Mouse (Mus musculus): ENCODE data around the gene Hhatl. TPM values are rescaled to one million over a fixed set of nuclear protein-coding genes. Genes with fewer than 3 reads are reported as not detected.

Hhatl gene
- polyA plus RNA-seq, 1 experiment from 2014 or later, result 0.15 TPM

DNA sequence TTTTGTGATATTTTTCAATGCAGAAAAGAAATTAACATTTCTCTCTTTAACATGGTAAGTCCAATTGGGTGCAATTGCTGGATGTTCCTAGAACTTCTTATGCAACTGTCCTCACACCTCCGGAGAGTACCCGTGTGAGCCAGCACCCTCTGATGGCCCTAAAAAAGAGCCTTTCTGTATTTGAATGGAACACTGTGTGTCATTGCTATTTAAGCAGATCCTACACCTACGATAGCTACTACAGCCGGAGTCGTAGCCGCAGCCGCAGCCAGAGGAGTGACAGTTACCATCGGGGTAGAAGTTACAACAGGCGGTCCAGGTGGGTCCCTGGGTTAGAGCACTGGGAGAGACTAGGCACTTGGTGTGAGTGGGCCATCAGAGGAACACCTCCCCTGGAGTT lies 39.5 kb downstream of the Hhatl start:
- Histone ChIP-seq H3K9me3 (replicated peaks) (no peaks in the 10 kb centered on the region), H3K36me3 (peaks cover 79% of the 10 kb centered on the region)
- 98% methylated on average over 9 of the region's 9 CpGs for WGBS

DNA sequence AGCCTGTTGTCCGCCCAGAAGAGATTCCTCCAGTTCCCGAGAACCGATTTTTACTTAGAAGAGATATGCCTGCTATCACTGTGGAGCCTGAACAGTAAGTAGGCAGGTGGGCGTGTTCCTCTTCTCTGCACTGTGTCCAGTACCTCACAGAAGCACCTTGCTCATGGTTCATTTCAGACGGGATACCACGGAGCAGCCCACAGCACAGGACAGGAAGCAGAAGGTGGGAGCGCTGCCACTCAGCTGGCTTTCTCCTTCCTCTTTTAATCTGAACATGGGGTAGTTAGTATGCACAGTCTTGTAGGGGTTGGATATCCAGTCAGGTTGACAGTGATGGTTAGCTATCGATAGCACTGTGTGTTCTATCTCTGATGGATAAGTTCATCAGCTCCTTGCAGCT lies 48.3 kb downstream of the Hhatl start:
- Histone ChIP-seq H3K4me3 (no peak overlapping the region), H3K36me3 (peaks cover 85% of the 10 kb centered on the region), H3K9me3 (replicated peaks) (no peaks in the 10 kb centered on the region), H3K27me3 (no peaks in the 10 kb centered on the region), H3K9ac (no peak overlapping the region), H3K4me2 (replicated peaks) (no peak overlapping the region), H3K27ac (no peak overlapping the region), H3K4me1 (no peaks in the 10 kb centered on the region)
- no peak for ATAC-seq (ENCODE audit: low FRiP score)
- 91% methylated on average over 8 of the region's 8 CpGs for WGBS

More for the DNA sequence above, 39.5 kb downstream of the Hhatl start:
- Histone ChIP-seq H3K4me2 (replicated peaks) (no peak overlapping the region), H3K9ac (no peak overlapping the region), H3K4me3 (no peak overlapping the region), H3K4me1 (peaks cover 4% of the 10 kb centered on the region), H3K27me3 (no peaks in the 10 kb centered on the region), H3K27ac (no peak overlapping the region)
- no peak for ATAC-seq (ENCODE audit: low FRiP score)

DNA sequence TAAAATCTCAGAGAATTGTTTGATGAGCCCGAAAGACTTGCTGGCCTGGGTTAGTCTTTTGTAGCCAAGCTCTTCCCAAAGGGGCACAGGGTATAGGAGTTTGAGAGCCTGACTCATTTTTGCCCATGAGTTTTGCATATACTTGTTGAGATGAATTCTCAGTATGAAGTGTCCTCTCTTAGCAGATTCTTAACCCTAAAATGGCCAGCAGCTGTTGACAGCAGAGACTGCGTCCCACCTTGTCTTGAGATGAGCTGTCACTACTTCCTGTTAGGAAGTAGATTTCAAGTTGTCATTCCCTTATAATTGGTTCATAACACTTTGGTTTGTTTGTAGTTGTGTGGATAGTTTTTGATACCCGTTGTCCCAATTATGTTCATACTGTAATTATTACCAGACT lies 51.1 kb downstream of the Hhatl start:
- Histone ChIP-seq H3K9me3 (replicated peaks) (no peaks in the 10 kb centered on the region), H3K27ac (no peak overlapping the region), H3K27me3 (no peaks in the 10 kb centered on the region), H3K4me3 (no peak overlapping the region), H3K4me1 (no peaks in the 10 kb centered on the region), H3K36me3 (peaks cover 56% of the 10 kb centered on the region), H3K4me2 (replicated peaks) (no peak overlapping the region), H3K9ac (no peak overlapping the region)
- no peak for ATAC-seq (ENCODE audit: low FRiP score)
- WGBS, result 94% methylated on average over 3 of the region's 3 CpGs

DNA sequence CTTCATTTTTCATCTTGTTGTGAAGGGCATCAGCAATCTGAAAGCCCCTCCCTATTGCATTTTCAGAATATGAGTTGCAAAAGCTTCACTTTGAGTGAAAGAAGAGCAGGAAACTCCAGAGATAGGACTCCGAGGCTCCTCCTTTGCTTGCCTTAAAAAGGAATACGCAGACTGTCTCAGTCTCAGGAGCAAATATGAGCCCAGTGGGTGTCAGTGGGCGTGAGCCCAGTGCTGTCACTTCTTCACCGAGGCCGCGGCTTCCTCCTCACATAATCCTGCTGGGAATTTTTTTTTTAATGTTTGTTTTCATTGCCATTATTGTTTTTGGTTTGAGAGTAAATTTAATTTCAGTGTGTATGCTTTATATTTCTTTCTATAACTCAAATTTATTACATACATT lies 51.8 kb downstream of the Hhatl start:
- Histone ChIP-seq H3K36me3 (peaks cover 52% of the 10 kb centered on the region), H3K27ac (no peak overlapping the region), H3K4me3 (no peak overlapping the region), H3K4me1 (no peaks in the 10 kb centered on the region), H3K9ac (no peak overlapping the region), H3K4me2 (replicated peaks) (no peak overlapping the region), H3K27me3 (no peaks in the 10 kb centered on the region), H3K9me3 (replicated peaks) (no peaks in the 10 kb centered on the region)
- 91% methylated on average over 6 of the region's 6 CpGs for WGBS
- ATAC-seq (ENCODE audit: low FRiP score), result no peak

Other genes starting within 250 kb of the Hhatl start
- gene Lyzl4, start 150.4 kb downstream of the Hhatl start, polyA plus RNA-seq (2016; fragmentation: Nextera tagmentation; extraction: Ambion mirVana), result 0.33 TPM in 1 of 2 replicates, not detected in the other
- 0.44 and 0.66 TPM in 2 replicates for gene Vipr1, start 149.8 kb downstream of the Hhatl start, polyA plus RNA-seq (2016; fragmentation: Nextera tagmentation; extraction: Ambion mirVana)
- gene Sec22c, start 87.0 kb downstream of the Hhatl start, polyA plus RNA-seq (2016; fragmentation: Nextera tagmentation; extraction: Ambion mirVana), result 25.9 and 28.7 TPM in 2 replicates
- 103 and 130 TPM in 2 replicates for gene Ss18l2, start 82.2 kb downstream of the Hhatl start, polyA plus RNA-seq (2016; fragmentation: Nextera tagmentation; extraction: Ambion mirVana)
- gene Nktr, start 73.3 kb downstream of the Hhatl start, polyA plus RNA-seq (2016; fragmentation: Nextera tagmentation; extraction: Ambion mirVana), result 77.5 and 85.3 TPM in 2 replicates
- gene Zfp651, start 33.2 kb downstream of the Hhatl start, polyA plus RNA-seq (2016; fragmentation: Nextera tagmentation; extraction: Ambion mirVana), result 11.6 and 12.4 TPM in 2 replicates
- gene Klhl40, start 14.9 kb downstream of the Hhatl start, polyA plus RNA-seq (2016; fragmentation: Nextera tagmentation; extraction: Ambion mirVana), result 0.48 and 2.7 TPM in 2 replicates
- gene Ccdc13, start 47.0 kb upstream of the Hhatl start, polyA plus RNA-seq (2016; fragmentation: Nextera tagmentation; extraction: Ambion mirVana), result 2.9 and 4.4 TPM in 2 replicates
- 139 and 144 TPM in 2 replicates for gene Higd1a, start 65.9 kb upstream of the Hhatl start, polyA plus RNA-seq (2016; fragmentation: Nextera tagmentation; extraction: Ambion mirVana)
- 1.2 and 1.3 TPM in 2 replicates for gene Ackr2, start 105.8 kb upstream of the Hhatl start, polyA plus RNA-seq (2016; fragmentation: Nextera tagmentation; extraction: Ambion mirVana)
- gene Cyp8b1, start 123.8 kb upstream of the Hhatl start, polyA plus RNA-seq (2016; fragmentation: Nextera tagmentation; extraction: Ambion mirVana), result not detected in 2 replicates
- 1.8 and 2.6 TPM in 2 replicates for gene Fam198a, start 158.5 kb upstream of the Hhatl start, polyA plus RNA-seq (2016; fragmentation: Nextera tagmentation; extraction: Ambion mirVana)
- gene Pomgnt2, start 204.6 kb upstream of the Hhatl start, polyA plus RNA-seq (2016; fragmentation: Nextera tagmentation; extraction: Ambion mirVana), result 14.7 and 17.3 TPM in 2 replicates

Measured in hindbrain, embryonic 12.5 days (tissue).